Mouse (Mus musculus) common myeloid progenitor, adult 5-6 weeks (primary cell): ENCODE results near the gene Sema6d. TPM values are rescaled to one million over a fixed set of nuclear protein-coding genes. Genes with fewer than 3 reads are reported as not detected.

ENCODE experiments used
- ATAC-seq: replicated peaks from 2 replicates; pipeline ENCODE4 v1.8.0; 2016; ENCODE audit warnings: low read depth, mild to moderate bottlenecking, moderate TSS enrichment, inconsistent platforms; ENCODE audit not compliant: poor library complexity, severe bottlenecking
- total RNA-seq: library from RNA; stranded (forward); fragments of 200-1000, 187-1606 nt; gene quantifications from 2 replicates; pipeline ENCODE4 v1.2.3, GENCODE M21; 2017

Gene Sema6d
- total RNA-seq, 1 experiment from 2014 or later = not detected

GRCm38 (mm10) chr2:124690372-124690771, 600.6 kb downstream of the Sema6d start:
- no peak for ATAC-seq

GRCm38 (mm10) chr2:124702621-124703020, 612.9 kb downstream of the Sema6d start:
- ATAC-seq = no peak

- no peak for ATAC-seq
Observed at GRCm38 (mm10) chr2:124704922-124705321, 615.2 kb downstream of the Sema6d start.

GRCm38 (mm10) chr2:124705806-124706205, 616.0 kb downstream of the Sema6d start:
- ATAC-seq = no peak

- no peak for ATAC-seq
Observed at GRCm38 (mm10) chr2:124706896-124707295, 617.1 kb downstream of the Sema6d start.
